Mouse (Mus musculus) inflammation-experienced regulatory T-cells, adult 6 months (primary cell): ENCODE measurements around the gene Fam228a. TPM values are rescaled to one million over a fixed set of nuclear protein-coding genes. Genes with fewer than 3 reads are reported as not detected.
"Not testable (repeated sequence)": the region's sequence is repeated elsewhere in the genome, so short reads cannot be mapped to it uniquely, and the experiment has no call there.

Source experiments
- ATAC-seq: one replicate; pipeline ENCODE4 v1.8.0; 2017
- polyA plus RNA-seq, 3 experiments: library from polyadenylated mRNA; unstranded; fragments of 100-300 nt; shearing (Covaris generic); gene quantifications; one replicate each; pipeline ENCODE4 v1.2.1; 2017

Gene Fam228a
- polyA plus RNA-seq = under 1 TPM in 2 of 3 experiments, not detected in 1; 0.15 to 0.31 TPM

DNA sequence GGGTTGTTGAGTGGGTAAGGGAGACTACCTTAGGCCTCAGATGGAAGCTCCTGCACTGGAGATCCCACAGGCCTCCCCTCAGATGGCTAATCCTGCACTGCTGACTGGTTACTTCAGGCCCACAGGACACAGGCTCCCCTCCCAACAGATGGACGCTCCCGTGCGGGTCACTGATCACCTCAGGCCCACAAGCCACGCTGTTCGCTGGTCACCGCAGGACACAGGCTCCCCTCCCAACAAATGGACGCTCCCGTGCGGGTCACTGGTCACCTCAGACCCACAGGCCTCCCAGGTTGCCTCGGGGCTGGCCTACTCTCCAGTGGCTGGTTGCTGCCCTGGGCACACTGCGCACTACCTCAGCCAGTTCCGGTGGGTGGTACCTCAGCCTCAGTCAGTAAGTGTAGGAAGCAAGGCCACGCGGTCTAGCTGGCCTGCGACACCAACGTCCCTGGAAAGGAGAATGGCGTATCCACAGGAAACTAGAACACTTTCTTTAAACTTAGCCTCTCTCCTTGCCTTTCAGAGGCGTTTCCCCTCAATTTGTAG lies at the start of gene Fam228a:
Gene Fam228a (minus strand): TSS at position 400 of the 546 bp plus-strand sequence.
- no peak for ATAC-seq

DNA sequence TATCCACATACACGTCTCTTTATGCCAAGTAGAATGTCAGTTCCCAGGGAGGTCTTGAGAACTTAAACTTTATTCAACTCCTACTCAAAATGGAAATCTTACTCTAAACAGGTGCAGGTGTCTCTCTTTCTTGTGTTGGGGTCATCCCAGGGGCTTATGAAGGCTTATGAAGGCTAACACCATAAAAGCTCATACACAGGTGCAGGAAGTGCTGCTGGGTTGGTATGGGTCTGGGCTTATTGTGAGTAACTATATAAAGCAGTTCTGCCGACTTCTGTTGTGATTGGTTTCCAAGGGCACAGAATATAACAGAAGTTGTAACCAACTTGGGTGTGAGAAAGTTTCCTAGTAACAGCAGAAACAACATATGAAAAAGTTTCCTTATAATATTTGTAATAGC lies 46.2 kb upstream of the Fam228a start:
- no peak for ATAC-seq

DNA sequence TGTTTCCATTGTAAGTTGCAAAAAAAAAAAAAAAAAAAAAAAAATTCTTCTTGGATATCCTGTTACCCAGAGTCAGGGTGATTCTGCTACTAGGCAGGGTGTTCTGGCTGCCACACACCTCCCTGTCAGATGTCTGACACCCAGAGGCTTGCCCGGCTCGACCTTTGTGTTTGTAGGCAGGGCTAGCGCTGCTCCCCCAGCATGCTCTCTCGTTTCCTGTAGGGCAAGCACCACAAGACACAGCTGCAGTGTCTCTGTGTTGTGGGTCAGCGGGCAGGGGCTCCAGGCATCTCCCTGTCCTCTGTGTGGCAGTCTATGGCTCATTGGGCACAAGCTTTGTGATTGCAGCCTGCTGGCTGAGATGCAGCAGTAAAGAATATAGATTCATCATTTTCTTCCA lies 45.4 kb upstream of the Fam228a start:
- ATAC-seq = no peak

DNA sequence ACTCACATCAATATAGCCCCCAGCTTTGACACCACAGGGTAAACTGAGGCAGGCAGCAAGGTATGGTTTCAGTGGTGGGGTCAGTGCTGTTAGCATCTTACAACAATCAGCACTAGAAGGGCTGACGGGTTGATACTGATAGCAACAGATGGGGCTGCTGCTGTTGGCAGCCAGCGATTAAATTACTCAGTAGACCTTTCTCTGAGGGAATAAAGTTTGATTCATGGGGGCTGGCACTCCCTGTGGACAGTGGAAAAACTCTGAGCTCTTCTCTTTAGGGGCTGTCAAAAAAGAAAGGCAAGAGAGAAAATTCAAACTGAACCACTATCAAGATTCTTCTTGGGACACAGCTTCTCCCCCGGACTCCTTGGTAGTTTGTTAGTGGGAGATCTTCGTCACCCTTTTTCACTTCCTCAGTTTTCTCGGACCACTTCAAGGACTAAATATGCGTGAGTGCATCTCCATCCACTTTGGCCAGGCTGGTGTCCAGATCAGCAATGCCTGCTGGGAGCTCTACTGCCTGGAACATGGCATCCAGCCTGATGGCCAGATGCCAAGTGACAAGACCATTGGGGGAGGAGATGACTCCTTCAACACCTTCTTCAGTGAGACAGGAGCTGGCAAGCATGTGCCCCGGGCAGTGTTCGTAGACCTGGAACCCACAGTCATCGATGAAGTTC lies 43.6 kb upstream of the Fam228a start:
- ATAC-seq = not testable (repeated sequence)

DNA sequence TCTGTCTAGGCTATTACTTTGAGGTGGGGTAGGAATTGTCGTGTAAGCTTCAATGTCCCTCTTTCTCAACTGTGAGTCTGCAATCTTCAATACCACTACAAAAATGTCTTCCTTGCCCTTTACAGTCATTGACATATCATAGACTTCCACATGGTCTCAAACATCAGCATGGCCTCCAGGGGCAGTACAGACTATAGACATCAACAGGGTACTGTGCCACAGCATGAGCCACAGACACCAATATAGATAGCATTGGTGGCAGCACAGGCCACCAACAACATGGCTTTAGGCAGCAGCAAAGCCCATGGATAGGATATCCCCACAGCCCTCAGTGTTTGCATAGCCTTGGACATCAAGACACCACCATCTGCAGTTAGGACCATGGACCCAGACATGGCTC lies 43.0 kb upstream of the Fam228a start:
- ATAC-seq = no peak

DNA sequence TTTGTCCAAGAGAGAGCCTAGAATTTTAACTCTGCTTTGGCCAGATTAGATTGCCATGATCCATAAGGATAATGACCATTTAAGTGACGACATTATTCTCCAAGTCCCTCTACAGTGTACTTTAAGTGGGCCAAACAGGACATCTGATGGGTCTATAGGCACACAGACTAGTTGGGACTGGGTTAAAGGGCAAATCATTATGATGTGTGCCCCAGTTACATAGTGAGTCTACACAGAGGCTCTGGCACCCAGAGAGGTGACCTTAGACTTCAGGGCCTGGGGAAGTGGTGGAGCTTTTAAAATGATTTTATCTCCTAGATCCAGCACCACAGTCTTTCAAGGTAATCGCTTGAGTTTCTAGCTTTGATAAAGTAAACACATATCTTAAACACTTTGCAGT lies 42.0 kb upstream of the Fam228a start:
- no peak for ATAC-seq

DNA sequence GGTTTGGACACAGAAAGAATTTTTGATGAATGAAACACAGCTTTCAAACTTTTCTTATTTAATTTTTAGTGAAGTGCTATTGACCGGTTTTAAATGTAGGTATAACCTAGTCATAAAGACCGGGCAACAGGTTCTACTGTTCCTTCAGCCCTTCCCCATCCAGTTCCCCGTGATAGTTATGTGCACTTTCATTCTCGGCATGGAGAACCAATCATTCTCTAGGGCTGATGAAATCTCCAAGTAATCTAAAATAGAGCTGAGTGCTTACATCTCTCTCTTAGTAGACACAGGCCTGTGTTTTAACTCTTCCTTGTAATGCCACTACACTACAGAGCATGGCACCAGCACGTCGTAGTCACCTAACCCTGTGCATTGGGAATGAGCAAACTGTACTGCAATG lies 39.5 kb upstream of the Fam228a start:
- ATAC-seq = no peak

DNA sequence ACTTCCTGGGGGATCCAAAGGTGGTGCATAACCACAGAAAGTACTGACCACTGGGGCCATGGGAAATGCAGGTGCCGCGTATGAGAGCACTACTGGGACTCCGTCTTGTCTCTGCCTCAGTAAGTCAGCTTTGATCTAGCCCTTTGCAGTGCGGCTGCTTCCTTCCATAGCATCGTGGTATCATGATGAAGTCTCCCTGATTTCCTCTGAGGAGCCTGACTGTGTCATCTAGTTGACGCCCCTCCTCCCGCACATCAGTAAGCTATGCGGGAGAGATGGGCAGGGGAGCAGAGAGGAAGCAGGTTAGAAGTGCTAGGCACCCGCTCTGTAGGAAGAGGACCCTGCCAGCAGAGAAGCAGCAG lies 37.3 kb upstream of the Fam228a start:
- ATAC-seq = no peak

DNA sequence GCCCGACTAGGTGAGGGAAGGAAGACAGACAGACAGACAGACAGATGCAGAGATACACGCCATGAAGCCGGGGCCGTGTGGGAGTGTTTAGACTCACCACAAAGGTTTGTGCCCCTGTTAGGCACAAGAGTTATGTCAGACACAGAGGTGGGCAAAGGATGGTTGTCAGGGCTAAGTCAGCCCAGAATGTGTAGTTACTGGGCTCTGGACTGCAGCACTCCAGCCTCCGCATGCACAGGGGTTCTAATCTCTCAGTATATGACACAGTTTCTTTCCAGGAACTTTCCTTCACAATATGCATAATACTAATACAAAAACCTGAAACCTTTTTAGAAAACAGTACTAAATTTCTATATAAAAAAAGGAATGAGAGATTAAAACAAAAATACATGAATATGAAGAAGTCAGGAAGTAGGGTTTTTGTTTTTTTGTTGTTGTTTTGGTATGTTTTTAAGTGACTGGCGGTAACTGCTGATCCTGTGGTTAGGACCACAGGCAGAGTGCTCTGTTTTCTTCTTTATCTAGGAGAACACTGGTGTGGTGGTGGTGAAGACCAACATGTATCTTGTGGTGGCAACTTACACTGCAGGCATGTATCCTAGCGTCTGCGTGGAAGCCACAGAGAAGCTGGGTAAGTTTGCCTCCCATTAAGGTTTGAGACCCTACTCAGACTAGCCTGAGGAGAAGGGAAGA lies 36.8 kb upstream of the Fam228a start:
- ATAC-seq = no peak

DNA sequence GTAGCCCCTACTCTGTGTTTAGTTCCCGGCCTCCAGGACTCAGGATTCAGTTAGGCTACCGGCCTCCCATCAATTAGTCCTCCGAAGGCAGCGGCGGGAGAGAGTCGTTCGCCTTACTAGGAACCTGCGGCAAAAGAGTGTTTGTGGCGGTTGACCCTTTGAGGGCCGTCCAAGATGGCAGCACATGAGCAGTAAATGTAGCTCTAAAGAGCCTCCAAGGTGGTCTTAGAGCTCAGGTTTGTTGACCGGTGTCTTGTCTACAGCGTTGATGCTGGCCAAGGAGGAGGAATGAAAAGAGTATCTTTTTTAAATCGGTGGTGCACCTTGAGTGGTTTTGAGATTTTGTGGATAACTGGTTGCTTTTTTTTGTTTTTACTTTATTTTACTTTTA lies 31.1 kb upstream of the Fam228a start:
- peak; percentile 11 for ATAC-seq

DNA sequence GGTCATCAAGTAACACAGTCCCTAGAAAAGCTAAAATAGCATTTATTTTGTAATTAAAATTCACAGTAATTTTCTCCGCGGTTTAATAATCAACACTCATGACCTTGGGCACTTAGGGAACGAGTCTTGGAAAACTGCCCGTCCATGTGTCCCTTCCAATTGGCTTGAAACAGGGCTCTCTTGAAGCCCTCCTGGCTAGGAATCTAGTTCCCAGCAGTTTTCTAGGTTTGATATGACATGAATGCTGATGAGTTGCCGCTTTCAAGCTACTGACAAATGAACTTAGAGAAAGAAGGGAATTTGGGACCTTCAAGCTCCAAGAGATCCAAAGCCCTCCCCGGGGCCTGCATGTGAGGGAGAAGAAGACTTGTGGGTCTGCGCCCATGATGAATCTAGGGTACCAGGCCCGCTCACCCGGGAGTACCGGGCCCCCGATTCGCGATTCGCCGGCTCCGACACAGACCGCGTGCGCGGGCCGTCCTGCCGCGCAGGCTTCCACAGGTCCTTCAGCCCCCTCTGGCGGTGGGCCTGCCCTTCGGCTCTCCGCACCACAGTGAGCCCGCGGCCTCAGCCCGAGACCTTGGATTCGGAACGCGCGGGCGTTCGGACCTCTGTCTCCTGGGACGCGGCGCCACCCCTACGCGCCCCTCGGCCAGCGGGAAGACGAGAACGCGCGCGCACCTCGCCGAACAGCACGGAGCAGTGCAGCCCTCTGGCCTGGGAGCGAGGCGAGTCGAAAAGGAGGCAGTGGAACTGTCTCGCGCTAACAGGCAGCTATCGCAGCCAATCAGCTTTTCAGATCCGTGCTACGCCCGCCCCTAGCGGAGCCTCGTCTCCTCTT lies 30.5 kb upstream of the Fam228a start, which contains the start of the genes Pfn4 and Fam228b:
Gene Pfn4 (plus strand): TSS at position 531 of the 841 bp plus-strand sequence.
Gene Fam228b (minus strand): TSS at position 776 of the 841 bp plus-strand sequence.
- ATAC-seq = peak; percentile 99

DNA sequence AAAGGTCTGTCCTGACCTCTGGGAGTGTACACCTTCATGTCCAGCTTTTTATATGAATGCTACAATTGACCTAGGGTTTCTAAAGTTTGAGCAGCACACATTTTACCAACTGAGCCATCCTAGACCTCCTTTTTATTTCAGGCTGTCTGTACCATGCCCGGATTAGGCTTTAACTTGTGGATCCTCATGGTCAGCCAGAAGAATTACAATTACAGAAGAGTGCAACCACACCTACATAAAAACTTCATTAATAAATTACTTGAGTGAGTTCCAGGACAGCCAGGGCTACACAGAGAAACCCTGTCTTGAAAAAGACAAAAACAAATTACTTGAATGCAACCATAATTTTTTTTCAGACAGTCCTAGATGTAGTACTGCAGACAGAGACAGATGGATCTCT lies 18.8 kb upstream of the Fam228a start:
- ATAC-seq = no peak

DNA sequence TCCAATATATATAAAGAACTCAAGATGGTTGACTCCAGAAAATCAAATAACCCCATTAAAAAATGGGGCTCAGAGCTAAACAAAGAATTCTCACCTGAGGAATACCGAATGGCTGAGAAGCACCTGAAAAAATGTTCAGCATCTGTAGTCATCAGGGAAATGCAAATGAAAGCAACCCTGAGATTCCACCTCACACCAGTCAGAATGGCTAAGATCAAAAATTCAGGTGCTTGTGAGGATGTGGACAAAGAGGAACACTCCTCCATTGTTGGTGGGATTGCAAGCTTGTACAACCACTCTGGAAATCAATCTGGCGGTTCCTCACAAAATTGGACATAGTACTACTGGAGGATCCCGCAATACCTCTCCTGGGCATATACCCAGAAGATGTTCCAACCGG lies 16.2 kb upstream of the Fam228a start:
- ATAC-seq = not testable (repeated sequence)

DNA sequence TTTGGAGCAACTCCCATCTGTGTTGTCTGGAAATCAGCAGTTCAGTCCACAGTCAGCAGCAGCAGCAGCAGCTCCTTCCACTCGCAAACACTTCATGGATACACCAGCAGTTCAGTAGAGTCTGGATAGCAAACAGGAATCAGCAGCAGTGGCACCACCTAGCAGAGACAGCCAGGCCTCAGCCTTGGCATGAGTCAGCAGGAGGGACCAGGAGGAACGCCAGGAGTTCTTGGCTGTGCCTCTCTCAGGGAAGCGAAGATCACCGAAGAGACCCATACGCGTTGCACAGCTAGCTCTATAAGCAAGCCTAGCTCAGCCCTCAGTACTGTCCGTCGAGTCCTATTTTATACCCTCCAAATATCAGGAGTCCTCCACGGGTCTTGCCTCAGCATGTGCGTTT lies 6.3 kb upstream of the Fam228a start:
- no peak for ATAC-seq

DNA sequence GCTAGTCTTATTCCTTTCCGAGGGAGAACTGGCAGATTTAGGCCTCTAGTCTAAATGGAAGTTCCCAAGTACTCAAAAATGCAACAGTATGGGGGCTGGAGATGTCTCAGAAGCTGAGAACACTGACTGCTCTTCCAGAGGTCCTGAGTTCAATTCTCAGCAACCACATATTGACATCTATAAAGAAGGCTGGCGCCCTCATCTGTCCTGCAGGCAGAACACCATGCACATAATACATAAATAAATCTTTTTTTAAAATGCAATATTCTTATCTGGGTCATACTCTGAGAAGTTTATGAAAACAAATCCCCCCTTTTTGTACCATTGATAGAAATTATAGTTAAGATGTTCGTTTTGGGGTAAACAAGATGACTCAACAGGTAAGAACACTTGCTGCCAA lies 4.0 kb upstream of the Fam228a start:
- no peak for ATAC-seq

DNA sequence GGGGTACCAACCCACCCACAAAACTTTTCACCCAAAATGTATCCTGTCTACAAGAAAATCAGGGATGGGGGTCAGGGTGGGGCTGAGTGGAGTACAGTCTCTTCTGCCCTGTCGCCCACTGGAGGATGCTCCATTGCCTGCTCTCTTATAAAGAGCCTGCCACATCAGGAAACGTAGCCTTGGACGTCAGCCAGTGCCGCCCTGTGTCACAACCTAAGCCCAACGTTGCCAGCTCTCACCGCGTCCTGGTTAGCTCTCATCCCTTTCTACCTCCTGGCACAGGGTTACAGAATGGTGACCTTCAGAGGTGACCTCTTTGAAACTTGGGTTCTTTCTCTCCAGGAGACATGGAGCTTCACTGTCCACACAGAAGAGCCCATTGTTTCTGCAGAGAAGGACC lies 2.6 kb upstream of the Fam228a start:
- no peak for ATAC-seq

DNA sequence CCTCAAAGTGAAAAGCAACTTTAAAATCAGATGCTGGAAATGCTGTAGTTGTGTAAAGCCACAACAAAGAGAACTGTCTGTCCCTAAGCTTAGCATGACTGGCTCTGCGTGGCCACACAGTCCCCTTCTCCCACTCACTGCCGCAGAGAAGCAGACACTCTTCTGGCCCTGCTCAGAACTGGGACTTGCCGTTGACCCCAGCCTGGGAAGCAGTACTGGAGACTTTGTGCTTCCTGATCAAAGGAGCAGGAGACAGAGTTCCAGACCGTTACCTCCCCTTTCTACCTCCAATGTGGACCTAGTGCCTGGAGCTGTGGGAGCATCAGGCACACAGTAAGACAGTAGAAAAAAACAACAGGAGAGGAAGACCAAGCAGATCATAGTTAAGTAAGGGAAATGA lies 5.9 kb downstream of the Fam228a start:
- no peak for ATAC-seq

DNA sequence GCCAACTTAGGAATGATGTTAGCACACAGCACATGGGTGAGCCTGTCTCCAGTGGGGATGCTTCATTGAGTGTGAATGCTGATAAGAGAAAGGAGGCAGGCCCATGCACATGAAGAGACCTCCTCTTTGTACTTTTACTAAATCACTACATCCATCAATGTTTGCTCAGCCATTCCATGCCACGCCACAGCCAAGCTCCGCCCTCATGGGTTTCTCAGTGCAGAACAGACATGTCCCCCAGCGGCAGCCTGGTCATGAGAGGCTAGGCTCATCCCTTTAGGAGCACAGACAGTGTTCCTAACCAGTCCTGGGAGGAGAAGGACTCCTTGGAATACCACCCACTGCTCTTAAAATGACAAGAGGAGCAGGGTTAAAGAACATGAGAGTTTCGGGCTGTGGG lies 6.6 kb downstream of the Fam228a start:
- ATAC-seq = no peak

DNA sequence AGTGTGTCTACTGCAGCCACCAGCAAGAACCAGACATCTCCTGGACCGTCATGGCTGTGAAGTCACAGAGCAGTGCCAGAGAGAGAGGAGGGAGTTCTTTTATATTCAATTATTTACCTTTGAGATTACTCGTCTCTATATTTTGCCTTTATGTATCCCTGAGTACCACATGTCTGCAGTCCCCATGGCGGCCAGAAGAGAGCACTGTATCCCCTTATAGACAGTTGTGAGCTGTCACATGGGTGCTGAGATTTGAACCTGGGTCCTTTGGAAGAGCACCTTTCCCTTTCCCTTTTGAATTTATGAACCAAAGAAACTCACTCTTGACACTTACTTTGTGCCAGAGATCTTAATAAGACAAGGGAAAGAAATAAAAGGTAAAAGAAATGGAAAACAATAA lies 9.1 kb downstream of the Fam228a start:
- ATAC-seq = no peak

DNA sequence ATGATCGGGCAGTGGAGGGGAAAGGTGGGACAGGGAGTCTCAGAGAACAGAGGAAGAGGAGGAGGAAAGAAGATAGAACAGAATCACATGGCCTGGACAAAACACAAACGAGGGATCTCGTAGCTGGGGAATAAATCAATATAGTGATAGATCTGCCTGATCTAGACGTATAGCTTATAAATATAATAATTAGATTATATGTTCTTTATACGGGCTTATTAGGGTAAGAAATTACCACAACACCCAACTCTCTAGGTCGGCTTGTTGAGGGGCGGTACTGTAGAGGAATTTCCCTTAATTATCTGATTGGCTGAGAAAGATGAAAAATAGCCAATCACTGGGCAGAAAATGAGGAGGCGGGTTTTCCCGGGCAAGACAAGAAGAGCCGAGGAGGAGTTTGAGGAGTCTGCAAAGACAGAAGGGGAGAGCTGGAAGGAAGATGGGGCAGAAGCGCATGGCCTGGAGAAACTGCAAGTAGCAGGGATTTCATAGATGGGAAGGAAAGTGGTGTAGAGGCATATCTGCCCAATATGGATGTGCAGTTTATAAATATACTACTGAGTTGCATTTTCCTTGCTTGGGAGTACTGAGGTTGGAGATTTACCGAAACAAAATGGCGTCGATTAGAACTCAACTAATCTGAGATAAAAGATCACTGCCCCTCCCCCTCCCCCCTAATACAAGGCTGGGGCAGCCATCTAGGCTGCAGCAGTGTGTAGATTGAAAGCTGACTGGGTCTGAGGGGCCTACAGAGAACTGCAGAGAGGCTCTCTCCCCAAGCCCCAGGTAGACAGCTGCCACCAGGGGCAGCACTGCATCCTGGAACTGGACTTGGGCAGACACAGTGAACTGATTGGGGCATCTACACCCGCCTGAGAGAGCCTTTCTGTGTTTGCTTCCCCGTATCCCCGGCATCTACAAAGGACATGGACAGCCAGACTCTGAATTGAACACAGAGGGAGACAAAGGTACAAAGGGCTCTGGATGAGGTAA lies 18.2 kb downstream of the Fam228a start:
- ATAC-seq = no peak

DNA sequence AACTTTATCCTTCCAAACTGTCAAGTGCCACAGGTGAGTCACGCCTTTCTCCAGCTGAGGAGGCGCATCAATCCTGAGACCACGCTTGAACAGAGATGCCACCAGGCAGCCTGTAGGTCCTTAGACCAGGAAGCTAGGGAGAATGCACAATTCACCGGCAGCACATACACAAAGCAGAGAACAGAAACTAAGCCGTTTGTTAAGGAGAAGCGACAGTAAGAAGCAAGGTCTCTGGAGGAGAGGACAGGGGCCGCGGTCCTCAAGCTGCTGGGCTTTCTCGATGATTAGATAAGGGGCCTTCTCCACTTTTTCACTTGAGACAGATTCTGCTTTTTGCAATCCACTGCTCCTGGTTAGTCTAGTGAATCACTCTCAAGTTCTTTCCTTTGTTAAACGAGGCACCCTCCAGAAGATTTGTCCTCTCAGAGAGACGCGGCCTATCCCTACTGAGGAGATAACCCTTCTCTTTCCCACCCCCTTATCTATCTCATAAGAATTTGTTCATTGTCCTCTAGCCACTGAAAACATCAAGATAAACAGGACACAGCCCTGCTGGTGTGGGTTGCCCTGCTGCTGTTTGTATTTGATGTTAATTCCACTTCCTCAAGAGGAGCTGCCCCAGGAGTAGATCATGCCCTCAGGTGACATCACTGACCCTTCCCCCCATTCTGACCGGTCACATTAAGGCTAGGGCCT lies 19.0 kb downstream of the Fam228a start:
- ATAC-seq = no peak
